Mouse (Mus musculus) layer of hippocampus, adult 9-10 months (tissue): ENCODE measurements at regions not wholly inside any gene's neighbourhood (a gene's known extent, or its start where the extent isn't known, plus 50 kb on each side); places are given as distances from the start of the nearest gene placed in this dataset.
"Not testable (repeated sequence)": the region's sequence is repeated elsewhere in the genome, so short reads cannot be mapped to it uniquely, and the experiment has no call there.

ENCODE experiments used
- DNase-seq: peaks from one replicate; pipeline ENCODE4 v3.0.0; 2022; ENCODE audit warnings: low spot score

DNA sequence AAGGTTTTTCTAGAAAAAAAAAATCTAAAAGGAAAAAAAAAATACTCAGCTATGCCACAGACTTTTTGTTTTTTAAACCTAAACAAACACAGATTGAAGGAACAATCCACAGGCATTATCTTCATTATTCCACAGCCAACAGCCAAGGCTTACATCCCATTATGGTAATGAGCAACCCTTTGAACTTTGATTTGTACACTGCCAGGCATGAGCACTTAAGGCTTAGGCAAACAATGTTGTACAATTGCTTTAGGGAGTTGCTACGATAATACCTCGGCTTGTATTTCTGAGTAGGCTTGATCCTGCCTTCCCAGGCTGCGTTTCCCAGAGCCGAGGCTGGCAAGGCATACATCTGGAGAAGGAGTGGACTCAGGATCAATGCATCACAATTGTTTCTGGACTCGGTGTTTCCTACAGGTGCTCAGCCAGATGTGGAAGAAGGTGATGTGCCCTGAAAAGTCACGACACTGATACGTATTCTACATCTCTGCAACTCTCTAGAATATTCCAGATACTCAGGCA, 409.0 kb upstream of the Igfbp7 start:
- DNase-seq: no peak

DNA sequence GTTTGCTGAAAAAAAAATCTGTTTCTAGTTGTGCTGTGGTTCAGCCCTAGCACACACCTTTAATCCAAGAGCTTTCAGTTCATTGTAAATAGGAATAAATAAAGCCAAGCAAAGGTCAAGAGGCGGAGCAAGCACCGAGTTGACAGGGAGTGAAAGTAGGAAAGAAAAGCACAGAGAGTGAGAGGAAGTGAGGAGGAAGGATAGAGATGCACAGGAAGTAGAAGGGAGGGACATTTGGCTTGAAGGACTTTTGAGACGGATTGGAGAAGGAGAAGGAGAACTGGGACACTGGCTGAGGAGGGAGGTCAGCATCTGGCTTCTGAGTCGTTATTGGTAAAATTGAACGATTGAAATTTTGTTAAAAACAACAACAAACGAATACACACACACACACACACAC, 402.0 kb upstream of the Igfbp7 start:
- DNase-seq: no peak

DNA sequence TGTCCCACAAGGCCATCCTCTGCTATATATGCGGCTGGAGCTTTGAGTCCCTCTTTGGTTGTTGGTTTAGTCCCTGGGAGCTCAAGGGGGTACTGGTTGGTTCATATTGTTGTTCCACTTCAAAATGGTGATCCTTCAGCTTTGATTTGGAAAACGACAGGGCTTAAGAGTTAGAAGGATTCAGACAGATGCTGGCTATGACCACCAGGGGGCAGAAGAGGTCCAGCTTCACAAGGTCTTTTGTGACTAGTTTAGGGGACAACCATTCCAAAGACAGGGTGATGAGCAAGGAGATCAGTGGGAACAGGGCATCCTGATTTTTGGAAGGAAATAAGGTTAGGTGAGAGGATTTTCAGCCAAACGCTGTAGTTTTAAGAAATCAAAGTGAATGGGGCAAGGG, 399.9 kb upstream of the Igfbp7 start:
- peak; percentile 37 for DNase-seq

DNA sequence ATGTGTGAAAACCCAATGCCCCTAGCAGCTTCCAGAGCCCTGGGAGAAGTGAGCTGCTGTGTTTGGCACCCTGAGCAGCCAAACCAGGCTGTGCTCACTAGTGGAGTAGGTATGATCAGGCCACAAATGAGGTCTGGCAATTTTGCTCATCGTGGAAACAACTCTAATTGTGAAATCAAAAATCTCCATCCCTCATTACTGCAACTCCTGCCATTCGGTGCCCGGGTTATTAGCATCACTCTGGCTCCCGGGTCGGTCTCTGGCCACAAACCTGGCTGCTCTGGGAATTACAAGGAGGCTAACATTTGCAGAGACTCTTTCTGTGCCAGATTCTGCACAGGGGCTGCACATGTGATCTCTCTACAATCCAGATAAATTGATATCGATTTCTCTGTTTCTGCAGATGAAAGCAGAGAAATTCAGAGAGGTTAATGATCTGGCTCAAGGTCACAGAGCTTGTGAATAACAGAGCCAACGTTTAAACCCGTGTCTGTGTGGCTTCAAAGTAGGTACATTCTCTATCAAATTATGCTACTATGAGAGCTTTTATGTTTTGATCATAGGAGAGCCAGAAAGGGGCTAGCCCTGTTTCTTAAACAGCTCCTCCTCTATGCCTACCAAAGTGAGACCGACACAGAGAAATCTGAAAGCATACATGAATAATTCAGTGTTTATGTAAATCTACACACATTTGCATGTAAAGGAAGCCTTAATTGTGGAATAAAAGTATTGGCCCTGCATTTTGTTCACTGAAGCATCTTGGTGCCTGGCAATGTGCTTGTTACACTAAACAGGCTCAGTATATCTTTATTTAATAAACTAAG, 398.7 kb upstream of the Igfbp7 start:
- DNase-seq: no peak

DNA sequence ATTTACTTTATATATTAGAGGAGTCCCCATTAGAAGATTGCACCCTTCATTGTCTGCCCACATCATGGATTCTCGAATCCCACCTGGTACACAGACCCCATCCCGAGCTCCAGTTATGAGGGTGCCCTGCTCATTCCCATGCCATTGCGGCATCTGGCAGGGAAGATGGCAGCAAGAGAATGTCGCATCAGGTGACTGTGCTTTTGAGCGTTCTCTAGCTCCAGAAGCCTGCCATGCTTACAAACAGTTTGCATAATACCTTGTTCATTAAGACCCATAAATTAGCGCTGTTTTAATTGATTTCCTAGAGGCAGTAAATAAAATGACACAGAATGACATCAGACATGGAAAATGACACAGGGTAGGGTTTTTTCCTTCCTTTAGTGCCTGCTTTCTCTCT, 398.0 kb upstream of the Igfbp7 start:
- no peak for DNase-seq

DNA sequence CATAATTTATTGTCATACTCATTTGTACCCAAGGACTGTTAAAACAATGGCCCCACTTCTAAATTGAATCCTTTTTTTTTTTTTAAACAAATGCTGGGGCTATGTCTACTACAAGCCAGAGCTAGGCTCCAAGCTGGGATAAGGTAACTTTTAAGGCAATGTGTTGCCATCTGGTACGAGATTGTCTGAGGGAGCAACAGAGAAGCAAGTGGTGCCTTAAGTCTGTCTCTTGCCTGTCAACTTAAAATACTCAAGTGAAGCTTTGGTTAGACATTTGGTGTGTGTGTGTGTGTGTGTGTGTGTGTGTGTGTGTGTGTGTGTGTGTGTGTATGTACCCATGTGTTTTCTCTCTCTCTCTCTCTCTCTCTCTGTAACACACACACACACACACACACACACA, 397.5 kb upstream of the Igfbp7 start:
- no peak for DNase-seq

DNA sequence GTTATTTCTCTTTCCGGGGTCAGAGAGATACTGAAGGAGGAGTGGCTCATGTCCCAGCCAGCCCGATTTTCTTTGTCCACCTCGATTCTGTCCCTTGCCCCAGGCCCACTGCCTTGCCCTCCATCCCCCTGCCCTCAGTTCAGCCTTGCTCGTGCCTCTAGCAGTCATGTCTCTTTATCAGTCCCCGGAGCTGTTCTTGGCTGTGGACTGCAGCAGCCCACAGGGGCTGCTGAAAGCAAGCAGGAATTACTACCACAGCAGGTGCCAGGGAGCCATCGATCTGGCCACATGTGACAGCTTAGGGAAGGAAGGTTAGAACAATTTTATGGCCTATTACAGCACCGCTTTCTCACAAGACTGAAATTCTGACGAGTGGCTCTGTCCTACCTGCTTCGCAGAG, 396.3 kb upstream of the Igfbp7 start:
- DNase-seq: no peak

DNA sequence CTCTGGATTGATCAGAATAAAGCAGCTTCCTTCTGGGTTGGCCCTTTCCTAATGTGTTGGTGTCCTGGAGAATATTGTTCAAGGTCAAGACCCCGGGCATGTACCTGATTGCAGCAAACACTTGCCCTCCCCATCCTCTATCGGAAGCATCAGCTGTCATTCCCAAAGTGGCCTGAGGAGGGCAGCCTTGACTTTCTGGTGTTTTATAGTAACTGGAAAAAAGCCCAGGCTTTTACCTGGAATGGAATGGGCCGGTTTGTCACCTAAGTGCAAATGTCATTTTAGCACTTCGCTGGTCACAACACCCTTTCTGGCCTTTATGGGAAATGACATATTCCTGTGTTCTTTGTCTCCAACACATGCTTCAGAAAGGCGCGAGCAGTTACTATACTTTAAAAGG, 395.7 kb upstream of the Igfbp7 start:
- DNase-seq: peak; percentile 54

DNA sequence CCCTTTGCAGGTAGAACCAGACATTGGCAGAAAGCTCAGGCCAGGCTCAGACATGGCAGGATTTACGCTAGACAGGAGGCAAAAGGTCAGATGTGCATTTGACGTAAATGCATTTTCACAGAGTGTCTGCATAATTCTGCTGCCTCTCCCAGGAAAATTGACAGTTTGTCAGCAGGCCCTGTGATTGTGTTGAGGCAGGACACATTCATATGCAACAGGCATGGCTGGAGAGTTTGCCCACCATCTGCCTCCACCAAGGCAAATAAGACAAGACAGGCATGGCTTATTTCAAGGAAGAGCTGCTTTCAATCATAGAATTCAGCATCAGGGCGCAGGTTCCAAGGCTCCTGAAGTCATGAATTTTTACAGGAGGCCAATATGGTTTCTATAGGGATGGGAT, 389.1 kb upstream of the Igfbp7 start:
- no peak for DNase-seq

DNA sequence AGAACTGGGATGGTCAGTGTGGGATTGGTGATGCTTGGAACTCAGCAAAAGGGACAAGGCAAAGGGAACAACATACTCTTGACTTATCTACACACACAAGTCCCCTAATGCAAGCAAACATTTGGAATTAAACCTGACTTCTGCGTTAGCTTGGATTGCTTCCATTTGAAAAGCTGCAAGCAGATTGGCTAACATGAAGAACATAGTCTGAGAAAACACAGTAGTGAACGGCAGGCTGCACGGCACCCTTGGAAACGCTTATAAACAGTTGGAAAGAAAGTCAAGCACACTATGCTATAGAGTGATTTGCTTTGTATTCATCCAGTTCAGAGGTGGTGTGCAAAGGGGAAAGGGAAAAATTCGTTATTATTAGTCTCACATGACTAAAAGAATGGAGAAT, 387.9 kb upstream of the Igfbp7 start:
- no peak for DNase-seq

DNA sequence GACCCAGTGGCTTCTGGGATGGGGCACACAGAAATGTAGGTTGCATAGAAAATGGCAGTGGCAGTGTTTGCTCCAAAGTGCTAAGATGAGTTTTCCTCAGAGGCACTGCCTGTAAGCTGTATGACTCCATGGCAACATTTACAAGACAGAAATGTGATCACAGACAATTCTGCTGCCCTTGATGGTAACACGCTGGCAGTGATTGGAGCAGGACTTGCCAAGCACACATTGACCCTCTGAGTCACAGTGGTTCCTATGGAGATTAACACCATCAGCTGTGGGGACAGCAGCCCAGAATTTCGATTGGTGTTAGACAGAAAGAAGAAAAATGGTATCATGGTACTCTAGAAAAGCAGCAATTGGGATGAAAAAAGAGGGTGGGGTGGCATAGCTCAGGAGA, 376.1 kb upstream of the Igfbp7 start:
- no peak for DNase-seq

DNA sequence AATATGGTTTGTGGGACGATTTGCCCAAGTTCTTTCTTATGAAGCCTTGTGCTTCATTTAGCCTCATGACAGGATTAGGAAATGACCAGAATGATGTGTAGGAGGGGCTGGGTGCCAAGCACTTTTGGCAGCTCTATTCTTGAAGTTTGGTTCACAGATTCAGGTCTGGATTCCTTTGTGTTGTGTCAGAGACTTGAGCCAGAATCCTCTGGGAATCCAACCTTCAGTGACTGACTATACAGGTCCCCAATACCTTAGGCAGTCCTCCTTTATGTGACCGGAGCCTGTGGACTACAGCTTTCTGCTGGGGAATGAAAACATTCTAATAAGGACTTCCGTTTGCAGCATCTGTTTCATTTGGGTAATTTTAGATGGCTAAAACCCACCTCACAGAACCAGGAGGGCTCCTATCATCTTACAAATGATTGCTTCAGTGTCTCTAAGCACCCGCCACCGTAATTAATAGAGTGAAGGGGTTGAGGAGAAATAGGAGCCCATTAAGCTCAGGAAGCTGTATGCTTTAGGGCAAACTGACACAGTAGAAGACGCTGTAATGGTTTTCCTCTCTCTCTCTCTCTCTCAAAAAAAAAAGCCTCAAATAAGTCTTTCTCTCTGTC, 354.7 kb upstream of the Igfbp7 start:
- DNase-seq: no peak

DNA sequence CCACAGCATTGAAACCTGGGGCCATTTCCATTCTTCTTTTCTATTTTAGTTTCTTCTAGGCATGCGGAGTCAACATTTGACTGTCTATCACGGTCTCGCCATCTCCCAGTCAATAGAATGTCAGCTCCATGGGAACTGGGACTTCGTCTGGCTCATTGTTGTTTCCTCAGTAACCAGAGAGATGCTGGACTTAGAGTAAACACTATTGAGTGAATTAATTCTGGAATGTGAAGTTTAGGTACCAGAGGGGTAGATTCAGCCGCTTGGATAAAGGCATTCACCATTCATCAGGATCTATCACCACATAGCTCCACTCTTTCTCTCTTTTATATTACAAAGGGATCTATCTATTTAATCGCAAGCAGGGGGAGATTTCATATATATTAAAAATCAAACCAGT, 354.2 kb upstream of the Igfbp7 start:
- no peak for DNase-seq

DNA sequence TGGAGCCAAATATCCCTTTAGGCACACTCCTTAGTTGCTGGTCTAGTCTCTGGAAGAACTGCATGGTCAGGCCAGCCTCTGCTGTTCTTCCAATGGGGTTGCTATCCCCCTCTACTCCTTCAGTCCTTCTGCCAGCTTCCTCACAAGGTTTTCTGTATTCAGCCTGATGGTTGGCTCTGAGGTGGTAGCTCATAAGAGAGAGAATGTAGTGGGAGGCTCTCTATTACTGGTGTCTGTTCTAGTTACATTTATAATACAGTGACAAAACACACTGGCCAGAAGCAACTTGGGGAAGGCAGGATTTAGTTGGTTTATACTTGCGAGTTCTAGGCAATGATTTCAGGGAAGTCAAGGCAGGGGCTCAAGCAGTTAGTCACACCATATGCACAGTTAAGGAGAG, 341.1 kb upstream of the Igfbp7 start:
- no peak for DNase-seq

DNA sequence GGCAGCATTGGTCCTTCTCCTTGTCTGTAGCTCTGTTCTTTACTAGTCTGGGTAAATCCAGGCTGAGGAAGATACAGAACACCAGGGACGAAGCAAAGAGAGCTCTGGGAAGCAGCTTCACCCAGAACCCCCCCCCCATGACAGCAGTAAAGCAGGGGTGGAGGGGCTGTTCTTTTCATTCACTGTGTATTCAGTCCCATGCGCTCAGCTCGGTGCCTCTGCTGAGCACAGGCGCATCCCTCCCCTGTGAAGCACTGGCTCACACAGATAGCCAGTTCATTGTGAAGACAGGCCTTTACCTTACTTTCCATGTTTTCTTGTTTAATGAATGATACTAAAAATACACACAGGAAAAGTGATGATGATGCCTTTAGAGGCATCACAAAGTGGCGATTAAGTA, 338.8 kb upstream of the Igfbp7 start:
- DNase-seq: no peak

DNA sequence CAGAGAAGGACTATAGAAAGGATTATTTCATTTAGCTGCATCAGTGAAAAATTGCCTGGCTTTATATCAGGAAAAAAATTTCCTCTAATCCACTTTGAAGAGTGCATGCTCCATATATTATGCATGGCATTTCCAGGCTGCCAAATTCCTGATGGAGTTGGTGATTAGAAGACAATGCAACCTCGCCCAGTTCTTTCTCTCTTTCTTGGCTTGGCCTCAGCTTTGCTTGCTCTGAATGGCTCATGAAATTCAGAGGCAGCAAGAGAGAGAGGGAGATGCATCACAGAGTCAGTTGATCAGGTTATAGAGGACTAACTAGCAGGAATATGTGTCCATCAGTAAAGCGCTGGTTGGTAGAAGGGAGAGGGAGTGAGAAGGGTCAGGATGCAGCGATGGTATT, 335.6 kb upstream of the Igfbp7 start:
- no peak for DNase-seq

DNA sequence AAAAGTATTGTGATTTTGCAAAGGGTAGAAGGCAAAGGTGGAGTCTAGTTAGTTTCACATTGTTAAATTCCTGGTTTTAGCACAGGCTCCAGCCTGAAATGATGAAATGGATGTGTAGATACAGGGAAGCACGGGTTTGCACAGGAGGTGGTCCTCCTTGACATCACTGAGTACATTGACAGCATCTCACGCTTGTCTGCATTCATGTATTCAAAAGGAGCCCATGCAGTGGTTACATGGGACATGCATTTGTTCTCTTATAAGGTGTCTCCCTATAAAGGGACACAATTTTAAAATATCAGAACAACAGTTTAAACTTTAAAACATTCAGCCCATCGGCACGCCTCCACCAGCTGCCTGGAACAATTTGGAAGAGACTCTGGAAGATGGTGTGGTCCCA, 322.4 kb upstream of the Igfbp7 start:
- not testable (repeated sequence) for DNase-seq

DNA sequence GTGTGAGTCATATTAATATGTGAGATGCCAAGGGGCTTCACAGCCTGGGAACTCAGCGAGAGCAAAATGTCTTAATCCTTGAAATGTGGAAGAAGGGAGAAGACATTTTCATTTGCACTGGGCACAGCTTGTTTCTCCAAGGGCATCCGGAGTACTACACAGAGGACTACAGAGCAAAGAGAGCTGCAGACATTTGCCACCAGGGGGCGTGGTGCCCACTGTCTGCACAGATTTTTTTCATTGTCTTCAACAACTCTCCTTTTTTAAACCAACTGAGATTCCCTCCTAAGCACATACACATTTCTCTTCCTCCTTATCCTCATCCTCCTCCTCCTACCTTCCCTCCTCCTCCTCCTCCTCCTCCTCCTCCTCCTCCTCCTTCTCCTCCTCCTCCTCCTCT, 273.8 kb upstream of the Igfbp7 start:
- no peak for DNase-seq

DNA sequence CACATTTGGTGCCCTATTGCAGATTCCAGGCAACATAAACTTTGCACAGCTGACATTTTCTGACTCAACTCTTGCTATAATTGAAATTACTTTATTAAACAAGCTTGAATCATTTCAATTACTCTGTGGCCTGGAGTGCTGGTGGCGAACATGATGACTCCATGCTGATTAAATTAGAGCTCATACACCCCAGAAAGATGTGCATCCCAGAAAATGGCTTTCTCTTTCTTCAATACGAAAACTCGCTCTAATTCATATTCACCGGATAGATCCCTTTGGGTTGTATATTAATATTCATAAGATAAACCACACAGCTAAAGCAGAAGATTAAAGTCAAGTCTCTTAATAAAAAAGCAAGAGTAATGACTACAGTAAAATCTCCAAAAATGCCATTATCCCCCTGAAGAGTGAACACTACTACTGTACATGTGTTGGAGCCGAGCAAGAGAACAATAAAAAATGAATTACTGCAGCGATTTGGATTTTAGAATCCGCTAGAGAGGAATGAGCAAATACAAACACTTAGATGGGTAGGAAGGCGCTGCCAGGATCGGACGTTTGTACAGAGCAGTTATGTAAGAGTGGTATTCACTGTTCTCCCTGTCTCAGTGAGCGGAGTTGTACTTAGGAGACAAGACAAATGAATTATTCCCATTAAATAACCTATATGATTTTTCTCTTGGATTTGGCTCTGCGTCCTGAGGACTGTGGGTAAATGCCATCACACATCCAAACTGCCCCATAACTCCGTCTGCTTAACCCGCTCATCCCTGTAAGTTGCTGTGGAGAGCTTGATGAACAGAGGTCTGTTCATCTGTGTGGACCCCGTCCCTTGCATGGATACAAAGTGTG, 264.5 kb upstream of the Igfbp7 start:
- no peak for DNase-seq

DNA sequence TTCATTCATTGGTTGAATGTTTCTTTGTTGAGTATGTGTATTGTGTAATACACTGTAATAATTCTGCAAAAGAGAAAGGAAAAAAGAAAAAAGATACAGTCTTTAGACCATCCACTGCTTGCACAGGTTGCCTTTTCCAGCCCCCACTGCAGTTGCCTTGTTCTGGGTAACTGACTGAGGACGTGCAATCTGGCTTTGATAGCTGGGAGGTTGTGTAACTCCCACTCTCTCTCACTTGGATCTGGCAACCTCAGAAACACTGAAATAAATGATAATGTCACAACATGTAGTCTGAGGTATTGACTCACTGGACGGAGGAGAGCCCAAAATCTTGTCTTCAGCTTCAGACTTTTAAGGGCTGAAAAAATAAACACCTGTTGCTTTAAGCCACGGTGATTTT, 255.3 kb upstream of the Igfbp7 start:
- DNase-seq: no peak

DNA sequence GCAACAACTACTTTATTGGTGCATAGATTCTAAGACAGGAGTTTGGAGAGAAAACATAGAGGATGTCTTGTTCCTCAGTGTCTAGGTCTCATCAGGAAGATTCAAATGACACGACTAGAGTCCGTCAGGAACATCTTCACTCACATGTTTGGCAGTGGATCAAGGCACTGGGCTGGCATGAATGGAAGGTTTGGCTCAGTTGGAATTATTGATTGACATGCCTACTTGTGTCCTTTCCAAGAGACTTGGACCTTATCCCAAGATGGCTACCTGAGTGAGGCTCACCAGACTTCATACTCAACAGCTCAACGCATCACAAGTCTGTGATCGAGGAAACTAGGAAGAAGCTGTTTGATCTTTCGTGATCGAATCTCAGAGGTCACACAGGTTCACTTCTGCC, 251.2 kb upstream of the Igfbp7 start:
- DNase-seq: no peak

DNA sequence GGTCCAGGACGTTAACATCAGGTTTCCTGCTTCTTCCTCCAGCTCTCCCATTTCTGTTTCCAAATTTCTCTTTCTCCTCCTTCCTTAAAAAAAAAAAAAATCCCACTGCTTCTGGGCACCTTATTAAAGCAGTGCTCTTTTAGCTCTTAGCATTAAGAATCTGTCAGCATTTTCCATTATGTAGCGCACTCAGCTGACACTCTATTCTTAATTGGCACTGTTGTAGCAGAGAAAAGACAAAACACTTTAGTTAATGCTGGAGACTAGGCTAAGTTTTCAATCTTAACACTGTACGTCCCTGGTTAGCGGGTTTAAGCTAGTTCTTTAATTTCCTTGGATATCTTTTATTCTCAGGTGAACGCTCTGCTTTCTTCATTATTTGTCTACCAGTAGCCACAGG, 236.8 kb upstream of the Igfbp7 start:
- no peak for DNase-seq

DNA sequence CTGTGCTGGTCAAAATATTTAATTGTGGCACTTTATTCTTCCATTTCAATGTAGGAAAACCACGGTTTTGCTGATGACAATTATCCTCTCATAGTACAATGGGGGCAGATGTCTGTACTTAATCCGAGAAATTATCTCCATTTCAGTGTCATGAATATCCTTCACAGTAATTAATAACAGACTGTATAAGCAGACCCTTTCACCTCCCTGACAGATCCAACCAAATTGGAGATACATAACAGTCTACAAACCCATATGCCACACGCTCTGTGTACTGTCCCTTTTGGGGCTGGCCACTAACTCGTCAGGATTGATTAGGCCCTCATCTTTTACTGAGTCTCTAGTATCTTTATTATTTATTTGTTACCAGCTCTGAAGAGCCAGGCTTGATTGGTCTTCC, 212.6 kb upstream of the Igfbp7 start:
- DNase-seq: no peak
